Mouse (Mus musculus) ES-E14 (cell line): ENCODE data around the gene Gm12166. TPM values are rescaled to one million over a fixed set of nuclear protein-coding genes. Genes with fewer than 3 reads are reported as not detected.

Experiments
- DNase-seq: peaks from one replicate; pipeline ENCODE4 v3.0.0-alpha.2; 2013; ENCODE audit warnings: low read depth, low spot score
- H3K27ac ChIP-seq: 2 replicates; pipeline ENCODE4 v1.5.1; 2012; ENCODE audit warnings: low read depth, mild to moderate bottlenecking, low read length, moderate library complexity, mixed read lengths; ENCODE audit not compliant: poor library complexity, insufficient read depth, severe bottlenecking
- H3K36me3 ChIP-seq: 2 replicates; pipeline ENCODE4 v1.6.1; 2012; ENCODE audit warnings: mild to moderate bottlenecking, low read length, moderate library complexity, mixed read lengths; ENCODE audit not compliant: control insufficient read depth, poor library complexity, insufficient read depth, severe bottlenecking
- H3K4me1 ChIP-seq, 2 experiments: fragments of 150-350 bp in 1 of 2; sonication (generic) in 1 of 2; 2 replicates each; pipeline ENCODE4 v1.6.1; 2012; ENCODE audit warnings: low read length in 2 of 2, mild to moderate bottlenecking in 1 of 2, mixed read lengths in 1 of 2; ENCODE audit not compliant: control insufficient read depth in 2 of 2, insufficient read depth in 2 of 2, poor library complexity in 1 of 2
- H3K4me3 ChIP-seq, 2 experiments: fragments of 150-350 bp in 1 of 2; sonication (generic) in 1 of 2; 2 replicates each; pipeline ENCODE4 v1.5.1; 2012; ENCODE audit warnings: low read length in 2 of 2, low read depth in 1 of 2, mild to moderate bottlenecking in 1 of 2, mixed read lengths in 1 of 2; ENCODE audit not compliant: insufficient read depth in 1 of 2, poor library complexity in 1 of 2, severe bottlenecking in 1 of 2
- H3K9ac ChIP-seq: 2 replicates; pipeline ENCODE4 v1.6.1; 2012; ENCODE audit warnings: low read depth, mild to moderate bottlenecking, low read length, mixed read lengths; ENCODE audit not compliant: poor library complexity, insufficient read depth, severe bottlenecking
- H3K9me3 ChIP-seq: fragments of 150-350 bp; sonication (generic); 2 replicates; pipeline ENCODE4 v1.6.1; 2012; ENCODE audit warnings: low read depth, mild to moderate bottlenecking, low read length; ENCODE audit not compliant: control insufficient read depth, insufficient read depth
- CHD2 ChIP-seq: IDR thresholded peaks from 2 replicates; pipeline ENCODE4 v1.6.1; 2014; ENCODE audit warnings: mild to moderate bottlenecking, low read depth, low read length, inconsistent platforms
- HCFC1 ChIP-seq: IDR thresholded peaks from 2 replicates; pipeline ENCODE4 v1.6.1; 2012; ENCODE audit warnings: low read length, inconsistent platforms, borderline replicate concordance; ENCODE audit not compliant: insufficient read depth
- MAFK ChIP-seq: IDR thresholded peaks from 2 replicates; pipeline ENCODE4 v1.6.1; 2014; ENCODE audit warnings: mild to moderate bottlenecking, low read depth, low read length, inconsistent platforms; ENCODE audit not compliant: insufficient read depth
- ZC3H11A ChIP-seq: IDR thresholded peaks from 2 replicates; pipeline ENCODE4 v1.6.1; 2012; ENCODE audit warnings: low read depth, mild to moderate bottlenecking, inconsistent platforms, low read length, borderline replicate concordance
- ZNF384 ChIP-seq: IDR thresholded peaks from 2 replicates; pipeline ENCODE4 v1.6.1; 2012; ENCODE audit warnings: low read depth, low read length, inconsistent platforms
- in situ Hi-C, 2 experiments: fragments of 600-800 bp; cut with MboI; formaldehyde crosslinking; loops; one replicate each; pipeline ENCODE4 v1.15.1; 2025; ENCODE audit warnings: low sequenced_read_pairs in 2 of 2, inconsistent platforms in 1 of 2; ENCODE audit not compliant: unreplicated experiment in 2 of 2
- total RNA-seq: library from RNA; depleted of rRNA; stranded (reverse); fragments of 300-350 nt; gene quantifications from 2 replicates; pipeline ENCODE4 v1.2.3, GENCODE M21; 2012

Gm12166 gene
- total RNA-seq, 1 experiment, result 6.8 TPM

- H3K4me1 ChIP-seq, result peaks cover 12 to 35% of the 10 kb centered on the region in 2 experiments; a peak in 3 of 4 replicates
- H3K4me3 ChIP-seq, result no peak overlapping the region
- H3K36me3 ChIP-seq, result peaks cover 3% of the 10 kb centered on the region; the same call in 1 of the 2 replicates
- no peaks in the 10 kb centered on the region for H3K9me3 ChIP-seq
- H3K9ac ChIP-seq, result no peak overlapping the region
- TF ChIP-seq HCFC1 (no peak), CHD2 (no peak), ZC3H11A (no peak), MAFK (no peak), ZNF384 (no peak)
- DNase-seq, result no peak
- no peak overlapping the region for H3K27ac ChIP-seq
- in situ Hi-C loops, result no loop called here
Observed at GRCm38 (mm10) chr11:46092121-46092520, 40.0 kb upstream of the Gm12166 start.

GRCm38 (mm10) chr11:46090951-46091667 lies 39.0 kb upstream of the Gm12166 start:
- peaks cover 12 to 35% of the 10 kb centered on the region in 2 experiments; a peak in 3 of 4 replicates for H3K4me1 ChIP-seq
- H3K9ac ChIP-seq, result no peak overlapping the region
- TF ChIP-seq ZC3H11A (no peak), HCFC1 (no peak), ZNF384 (no peak), MAFK (no peak), CHD2 (no peak)
- H3K9me3 ChIP-seq, result no peaks in the 10 kb centered on the region
- H3K36me3 ChIP-seq, result peaks cover 3% of the 10 kb centered on the region; the same call in 1 of the 2 replicates
- in situ Hi-C loops, result no loop called here
- DNase-seq, result no peak
- H3K4me3 ChIP-seq, result no peak overlapping the region
- H3K27ac ChIP-seq, result no peak overlapping the region

- in situ Hi-C loops, result no loop called here
- H3K4me1 ChIP-seq, result peaks cover 12 to 28% of the 10 kb centered on the region in 2 experiments; a peak in 3 of 4 replicates
- H3K27ac ChIP-seq, result peak overlapping the region; percentile 32; the same call in 1 of the 2 replicates
Observed at GRCm38 (mm10) chr11:46090036-46090725, 38.1 kb upstream of the Gm12166 start.

GRCm38 (mm10) chr11:46089081-46089713 lies 37.1 kb upstream of the Gm12166 start:
- Histone ChIP-seq H3K9ac (no peak overlapping the region; the same call in 1 of the 2 replicates), H3K9me3 (no peaks in the 10 kb centered on the region), H3K4me3 (no peak overlapping the region), H3K4me1 (peaks cover 12 to 28% of the 10 kb centered on the region in 2 experiments; a peak in 3 of 4 replicates), H3K27ac (no peak overlapping the region; the same call in 1 of the 2 replicates), H3K36me3 (peaks cover 4% of the 10 kb centered on the region; the same call in 1 of the 2 replicates)
- TF ChIP-seq CHD2 (no peak), MAFK (no peak), ZC3H11A (no peak), HCFC1 (no peak), ZNF384 (no peak)
- DNase-seq, result no peak
- in situ Hi-C loops, result no loop called here

More at GRCm38 (mm10) chr11:46090036-46090725, 38.1 kb upstream of the Gm12166 start:
- Histone ChIP-seq H3K9me3 (no peaks in the 10 kb centered on the region), H3K36me3 (peaks cover 6% of the 10 kb centered on the region; the same call in 1 of the 2 replicates), H3K4me3 (no peak overlapping the region), H3K9ac (no peak overlapping the region)
- DNase-seq, result no peak
- TF ChIP-seq HCFC1 (no peak), ZC3H11A (no peak), CHD2 (no peak), ZNF384 (no peak), MAFK (no peak)
